Mouse (Mus musculus) Patski (cell line): ENCODE data around the gene Gm10097. TPM values are rescaled to one million over a fixed set of nuclear protein-coding genes. Genes with fewer than 3 reads are reported as not detected.

Source experiments
- ATAC-seq: fragments of 100-300 bp; one replicate; pipeline ENCODE4 v1.8.0; 2021
- CTCF ChIA-PET: fragments of 350-600 bp; sonication (Branson Sonifier 250); formaldehyde crosslinking; loops from one replicate; lab custom pipeline; 2022; ENCODE audit warnings: inconsistent platforms; lab: Charles Lee
- POLR2A ChIA-PET: fragments of 350-600 bp; sonication (Branson Sonifier 250); formaldehyde crosslinking; loops from one replicate; lab custom pipeline; 2022; ENCODE audit warnings: antibody characterized with exemption, inconsistent platforms; lab: Charles Lee
- DNase-seq: peaks from one replicate; pipeline ENCODE4 v3.0.0-alpha.2; 2011; ENCODE audit warnings: low read depth, low spot score
- H3K27me3 ChIP-seq: fragments of 371-371 bp; one replicate; pipeline ENCODE4 v1.5.1; 2021
- CTCF ChIP-seq: fragments of 100-300 bp; IDR thresholded peaks from one replicate; pipeline ENCODE4 v1.5.1; 2021
- in situ Hi-C: fragments of 300-500 bp; cut with MboI; formaldehyde crosslinking; loops from 3 replicates; pipeline ENCODE4 v1.11.1; 2018; ENCODE audit warnings: low pct_unique_long_range_greater_than_20kb, mixed read lengths
- polyA plus RNA-seq: library from polyadenylated mRNA; unstranded; gene quantifications from one replicate; pipeline ENCODE4 v1.2.3, GENCODE M21; 2021

The Gm10097 gene
- polyA plus RNA-seq, 1 experiment from 2014 or later = not detected

DNA sequence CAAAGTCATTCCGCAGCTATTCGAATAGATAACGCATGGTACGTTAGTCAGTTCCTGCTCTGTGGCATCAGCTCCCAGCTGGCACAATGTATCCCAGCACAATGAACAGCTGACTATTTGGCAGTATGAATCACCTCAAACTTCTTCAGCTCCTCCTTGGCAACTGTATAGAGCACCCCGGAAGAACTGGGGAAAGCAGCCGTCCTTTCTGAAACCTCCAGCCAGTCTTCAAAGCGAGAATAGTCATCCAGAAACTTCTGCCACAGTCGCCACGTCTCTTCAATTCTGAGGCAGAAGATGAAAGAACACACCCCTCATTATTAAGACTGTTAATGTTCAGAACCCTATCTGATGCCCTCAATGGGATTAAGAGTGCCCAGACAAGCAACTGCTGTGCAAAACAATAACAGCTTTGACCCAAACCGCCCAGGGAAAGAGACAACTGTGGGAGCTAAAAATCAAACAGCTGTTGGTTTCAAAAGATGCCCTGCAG is 12.7 kb upstream of the Gm10097 start:
- in situ Hi-C loops = no loop called here
- no peaks in the 10 kb centered on the region for H3K27me3 ChIP-seq
- DNase-seq (no peak), ATAC-seq (no peak)
- POLR2A ChIA-PET = no interaction called here
- TF ChIP-seq CTCF = no peak
- CTCF ChIA-PET = interaction anchor here (1.2 kb wide), 1 partner anchor 32 kb away, joined by 3 read pairs; no protein-coding TSS in a partner anchor

DNA sequence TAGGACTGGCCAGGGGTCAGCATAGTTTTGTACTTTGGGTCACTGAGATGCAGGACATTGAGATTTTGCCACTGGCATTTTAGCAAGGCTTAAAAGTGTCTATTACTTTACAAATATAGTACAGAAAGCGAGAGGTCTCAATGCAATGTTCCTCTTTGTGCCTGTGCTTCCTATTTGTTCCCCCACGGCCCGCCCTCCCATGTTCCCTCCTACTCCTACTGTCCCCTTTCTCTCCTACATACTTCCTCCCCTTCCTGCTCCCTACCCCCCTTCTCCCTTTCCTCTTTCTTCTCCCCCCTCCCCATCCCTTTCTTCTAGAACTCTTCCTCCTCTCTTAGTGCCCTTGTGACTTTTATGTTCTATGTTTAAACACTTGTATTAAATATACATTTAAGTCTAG is 12.1 kb upstream of the Gm10097 start:
- TF ChIP-seq CTCF = no peak
- DNase-seq = no peak
- ChIA-PET POLR2A (no interaction called here), CTCF (interaction anchor here (1.4 kb wide), 1 partner anchor 17 kb away, joined by 4 read pairs; no protein-coding TSS in a partner anchor)
- no peaks in the 10 kb centered on the region for H3K27me3 ChIP-seq
- in situ Hi-C loops = no loop called here
- ATAC-seq = no peak

DNA sequence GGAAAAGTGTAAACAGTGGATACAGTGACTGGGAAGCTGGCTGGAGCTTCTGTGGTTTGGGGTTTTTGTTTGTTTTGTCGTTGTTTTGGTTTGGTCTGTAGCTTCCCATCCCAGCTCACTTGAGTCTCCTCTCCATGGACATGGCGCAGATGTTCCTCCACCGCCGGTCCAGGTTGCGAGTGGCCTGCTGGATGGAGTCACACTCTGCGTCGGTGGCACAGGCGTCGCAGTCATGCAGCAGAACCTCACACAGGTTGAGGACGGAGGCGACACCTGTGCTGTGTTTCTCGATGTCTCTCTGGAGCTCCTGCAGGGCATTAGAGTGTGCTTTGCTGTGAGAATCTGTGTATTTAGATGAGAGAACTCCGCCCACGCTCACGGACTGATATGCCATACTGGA is 11.3 kb upstream of the Gm10097 start:
- in situ Hi-C loops = no loop called here
- ChIA-PET POLR2A (no interaction called here), CTCF (interaction anchor here (1.4 kb wide), 1 partner anchor 18 kb away, joined by 4 read pairs; no protein-coding TSS in a partner anchor)

DNA sequence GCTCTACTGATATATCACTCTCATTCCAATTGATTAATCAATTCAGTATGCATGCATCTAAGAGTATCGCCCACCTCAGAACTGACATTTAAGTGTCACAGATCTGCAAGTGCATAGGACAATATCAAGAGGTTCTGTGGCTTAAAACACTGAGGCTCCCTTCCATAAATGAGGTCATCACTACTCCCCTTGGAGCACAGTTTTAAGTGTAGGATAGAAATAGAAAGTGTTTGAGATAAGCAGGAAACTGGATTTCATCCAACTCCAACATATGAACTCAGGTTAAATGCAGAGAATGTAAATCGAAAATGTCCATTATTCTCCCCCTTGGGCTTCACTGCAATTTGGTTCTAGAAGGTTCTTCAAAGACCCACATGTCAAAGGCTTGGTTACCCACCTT is 10.1 kb upstream of the Gm10097 start:
- no peaks in the 10 kb centered on the region for H3K27me3 ChIP-seq
- no peak for TF ChIP-seq CTCF
- ChIA-PET CTCF (no interaction called here), POLR2A (no interaction called here)
- in situ Hi-C loops = no loop called here
- ATAC-seq = no peak
- DNase-seq = no peak

More for the DNA sequence above, 11.3 kb upstream of the Gm10097 start:
- DNase-seq = no peak
- H3K27me3 ChIP-seq = no peaks in the 10 kb centered on the region
- no peak for TF ChIP-seq CTCF
- ATAC-seq = no peak

DNA sequence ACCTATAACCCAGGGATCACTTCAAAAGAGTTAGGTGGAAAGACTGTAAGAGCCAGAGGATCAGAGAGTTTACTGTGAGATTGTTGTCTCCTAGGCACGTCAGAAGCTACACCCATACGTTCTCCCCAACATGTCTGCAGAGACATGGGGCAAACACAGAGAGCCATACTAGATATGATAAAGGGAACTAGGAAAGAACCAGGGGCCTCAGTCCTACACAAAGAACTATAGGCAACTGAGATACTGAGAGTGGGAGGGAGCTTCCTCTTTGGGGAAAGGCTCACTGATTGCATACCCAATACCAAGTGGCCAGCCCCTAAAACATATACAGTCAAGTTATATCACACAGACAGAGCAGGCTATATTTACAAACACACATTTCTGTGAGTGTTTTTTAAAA is 9.0 kb upstream of the Gm10097 start:
- ChIA-PET POLR2A (no interaction called here), CTCF (no interaction called here)
- in situ Hi-C loops = no loop called here
- DNase-seq (no peak), ATAC-seq (no peak)
- no peaks in the 10 kb centered on the region for H3K27me3 ChIP-seq
- no peak for TF ChIP-seq CTCF

DNA sequence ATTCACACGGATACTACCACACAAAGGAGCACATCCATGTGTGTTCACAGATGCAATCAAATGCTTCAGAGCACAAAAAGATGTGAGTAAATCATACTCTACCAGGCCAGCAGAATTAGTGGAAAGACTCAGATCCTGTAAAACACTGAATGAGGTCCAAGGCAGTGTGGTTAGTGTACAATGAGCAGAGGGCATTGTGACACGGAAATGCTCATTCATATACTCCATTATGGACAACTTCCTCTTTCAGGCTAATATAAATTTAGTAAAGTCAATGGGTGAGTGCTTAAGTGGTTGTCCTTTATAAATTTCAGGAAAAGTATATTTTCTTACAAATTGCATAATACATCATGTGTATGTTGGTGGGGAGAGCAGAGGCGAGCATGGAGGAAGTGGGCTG is 1.9 kb upstream of the Gm10097 start:
- no peak for ATAC-seq
- in situ Hi-C loops = no loop called here
- POLR2A ChIA-PET = no interaction called here
- CTCF ChIA-PET = no interaction called here
- no peaks in the 10 kb centered on the region for H3K27me3 ChIP-seq
- TF ChIP-seq CTCF = no peak
- DNase-seq = no peak

DNA sequence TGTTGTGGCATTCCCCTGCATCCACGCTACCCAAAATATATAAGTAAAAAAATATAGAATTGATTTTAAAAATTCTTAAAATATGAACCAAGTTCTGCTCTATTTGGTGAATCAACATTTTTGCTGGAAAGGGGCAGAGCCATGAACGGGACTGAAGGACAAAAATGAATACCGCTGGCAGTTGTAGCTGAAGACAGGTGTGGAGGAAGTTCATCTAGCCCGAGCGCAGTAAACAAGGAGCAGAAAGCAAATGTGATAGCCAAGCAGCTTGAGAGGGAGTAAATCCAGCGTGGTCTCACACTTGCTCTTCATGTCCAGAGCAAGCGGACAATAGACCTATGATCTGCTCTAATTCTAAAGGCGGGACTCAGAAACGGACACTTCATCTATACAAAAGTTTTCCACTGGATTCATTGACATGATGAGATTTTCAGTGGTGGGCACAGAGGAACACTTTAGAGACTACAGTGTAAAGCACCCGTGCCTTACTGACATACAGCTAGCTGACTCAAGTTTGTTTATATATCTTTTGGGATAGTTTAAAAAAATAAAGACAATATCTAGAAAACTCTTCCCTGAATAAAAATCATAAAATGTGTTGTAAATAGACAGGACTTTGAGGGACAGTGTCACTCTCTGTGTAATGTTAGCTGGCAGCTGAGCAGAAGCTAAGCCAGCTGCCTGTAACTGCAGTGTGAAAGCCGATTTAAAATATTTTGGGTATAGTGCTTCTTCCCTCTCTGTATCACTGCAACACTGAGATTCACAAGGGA is 1.4 kb downstream of the Gm10097 start:
- TF ChIP-seq CTCF = no peak
- DNase-seq (no peak), ATAC-seq (no peak)
- in situ Hi-C loops = no loop called here
- no peaks in the 10 kb centered on the region for H3K27me3 ChIP-seq
- ChIA-PET CTCF (no interaction called here), POLR2A (no interaction called here)

DNA sequence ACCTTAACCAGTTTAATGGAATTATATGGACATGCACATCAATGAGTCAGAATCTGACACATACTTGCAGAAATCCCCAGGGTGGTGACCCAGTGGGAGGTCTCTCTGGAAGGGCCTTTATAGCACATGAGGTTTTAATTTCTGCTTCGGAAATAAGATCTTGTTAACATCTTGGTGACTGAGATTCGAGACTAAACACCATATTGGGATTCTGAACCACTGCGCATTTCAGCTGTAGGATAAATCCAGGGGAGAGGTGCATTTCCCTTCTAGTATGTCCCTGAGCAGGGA is 1.9 kb downstream of the Gm10097 start:
- ChIA-PET POLR2A (no interaction called here), CTCF (no interaction called here)
- H3K27me3 ChIP-seq = no peaks in the 10 kb centered on the region
- no peak for TF ChIP-seq CTCF
- DNase-seq (no peak), ATAC-seq (no peak)
- in situ Hi-C loops = no loop called here

DNA sequence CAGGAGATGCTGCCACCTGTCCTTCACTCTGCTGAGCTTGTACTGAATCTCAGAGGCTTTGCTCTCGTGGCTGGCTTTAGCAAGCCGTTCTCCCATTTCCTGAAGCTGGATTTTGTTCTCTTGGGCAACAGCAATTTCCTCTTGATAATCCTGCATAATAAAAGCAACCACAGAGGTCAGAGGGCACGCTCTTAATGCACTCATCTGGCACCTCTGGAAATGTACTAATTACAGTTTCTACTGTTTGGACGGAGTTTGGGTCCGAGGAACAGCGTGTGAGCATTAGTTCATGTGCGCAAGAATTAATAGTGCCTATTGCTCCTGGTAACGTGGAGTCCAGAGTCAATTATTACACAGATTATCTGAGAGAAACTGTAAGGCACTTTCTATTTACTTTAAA is 3.1 kb downstream of the Gm10097 start:
- POLR2A ChIA-PET = no interaction called here
- DNase-seq = no peak
- in situ Hi-C loops = no loop called here
- TF ChIP-seq CTCF = no peak
- CTCF ChIA-PET = no interaction called here
- no peak for ATAC-seq
- H3K27me3 ChIP-seq = no peaks in the 10 kb centered on the region

DNA sequence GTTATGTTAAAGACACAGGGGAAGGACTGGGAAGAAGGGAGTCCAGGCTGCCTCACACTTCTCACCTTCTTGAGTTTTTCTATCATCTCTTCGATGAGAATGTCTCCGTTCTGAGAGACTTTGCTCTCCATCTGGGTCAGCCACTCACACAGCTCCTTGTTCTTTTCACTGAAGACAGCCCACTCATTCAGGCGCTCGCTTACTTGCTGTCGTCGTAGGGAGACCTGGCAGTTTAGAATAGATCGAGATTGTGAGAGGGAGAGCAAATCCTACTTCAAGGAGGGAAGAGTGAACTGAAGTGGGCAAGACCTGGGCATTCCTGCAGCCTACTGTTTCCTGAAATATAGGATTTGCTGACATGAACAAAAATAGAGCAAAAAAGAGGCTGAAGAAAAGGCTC is 6.7 kb downstream of the Gm10097 start:
- DNase-seq = no peak
- no peak for ATAC-seq
- POLR2A ChIA-PET = no interaction called here
- CTCF ChIA-PET = interaction anchor here (1.4 kb wide), 1 partner anchor 86 kb away, joined by 5 read pairs; no protein-coding TSS in a partner anchor
- H3K27me3 ChIP-seq = no peaks in the 10 kb centered on the region
- in situ Hi-C loops = no loop called here
- TF ChIP-seq CTCF = no peak

DNA sequence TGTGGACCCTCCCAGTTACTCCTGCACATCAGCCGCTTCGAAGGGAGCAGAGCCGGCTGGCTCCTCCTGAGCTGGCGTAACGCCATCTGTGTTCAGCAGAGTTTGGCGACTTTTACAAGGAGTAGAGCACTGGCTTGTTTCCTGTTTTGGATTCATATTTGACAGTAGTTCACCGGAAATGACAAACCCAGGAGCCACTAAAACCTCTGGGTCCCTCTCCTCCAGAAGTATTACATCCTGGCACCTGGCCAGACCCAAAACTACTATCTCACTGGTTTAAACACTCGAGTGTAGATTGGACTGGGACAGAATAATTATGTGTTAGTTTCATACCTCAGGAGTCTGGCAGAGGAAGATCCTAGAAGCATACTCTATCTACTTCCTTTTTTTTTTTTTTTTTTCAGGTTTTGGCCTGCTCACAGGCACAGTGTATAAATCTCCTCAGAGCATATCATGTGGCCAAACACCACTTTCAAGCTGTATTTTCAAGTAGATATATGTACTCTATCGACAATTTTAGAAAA is 11.0 kb downstream of the Gm10097 start:
- POLR2A ChIA-PET = interaction anchor here (0.6 to 0.8 kb wide), 3 partner anchors 87 to 385 kb away, joined by 3 to 4 read pairs (median 3); no protein-coding TSS in a partner anchor
- DNase-seq (no peak), ATAC-seq (no peak)
- H3K27me3 ChIP-seq = no peaks in the 10 kb centered on the region
- CTCF ChIA-PET = interaction anchor here (1.0 kb wide), 1 partner anchor 37 kb away, joined by 3 read pairs; no protein-coding TSS in a partner anchor
- in situ Hi-C loops = no loop called here
- TF ChIP-seq CTCF = no peak
